Mouse (Mus musculus) embryonic facial prominence, embryonic 14.5 days (tissue): ENCODE measurements around the gene Tcp11l2. TPM values are rescaled to one million over a fixed set of nuclear protein-coding genes. Genes with fewer than 3 reads are reported as not detected.
A peak's percentile ranks its signal among the peaks of the same experiment; 100 is the strongest.

ENCODE experiments used
- ATAC-seq: fragments of 200-750 bp; cut with Nextera tagmentation; 2 replicates; pipeline ENCODE4 v1.8.0; 2017; ENCODE audit warnings: low read depth, moderate number of reproducible peaks, moderate TSS enrichment
- DNase-seq: peaks from one replicate; pipeline ENCODE4 v3.0.0-alpha.2; 2015; ENCODE audit warnings: low spot score
- H3K27ac ChIP-seq: fragments of 300-500 bp; sonication (generic); replicated peaks from 2 replicates; pipeline ENCODE4 v1.5.1; 2014; ENCODE audit warnings: low read depth, mild to moderate bottlenecking, low read length, moderate library complexity
- H3K27me3 ChIP-seq: fragments of 300-500 bp; sonication (generic); replicated peaks from 2 replicates; pipeline ENCODE4 v1.6.1; 2014; ENCODE audit warnings: low read length; ENCODE audit not compliant: control insufficient read depth, insufficient read depth
- H3K36me3 ChIP-seq: fragments of 300-500 bp; sonication (generic); 2 replicates; pipeline ENCODE4 v1.6.1; 2014; ENCODE audit warnings: low read length, mixed read lengths; ENCODE audit not compliant: control insufficient read depth, insufficient read depth
- H3K4me1 ChIP-seq: fragments of 300-500 bp; sonication (generic); 2 replicates; pipeline ENCODE4 v1.6.1; 2014; ENCODE audit warnings: antibody characterized with exemption, low read length; ENCODE audit not compliant: control insufficient read depth, insufficient read depth
- H3K4me2 ChIP-seq: fragments of 300-500 bp; sonication (generic); 2 replicates; pipeline ENCODE4 v1.6.1; 2014; ENCODE audit warnings: low read depth, mild to moderate bottlenecking, low read length, moderate library complexity, mixed read lengths
- H3K4me3 ChIP-seq: fragments of 300-500 bp; sonication (generic); 2 replicates; pipeline ENCODE4 v1.5.1; 2014; ENCODE audit warnings: low read depth, mild to moderate bottlenecking, low read length
- H3K9ac ChIP-seq: fragments of 300-500 bp; sonication (generic); 2 replicates; pipeline ENCODE4 v1.6.1; 2014; ENCODE audit warnings: low read depth, mild to moderate bottlenecking, low read length, moderate library complexity, mixed read lengths
- H3K9me3 ChIP-seq: fragments of 300-500 bp; sonication (generic); 2 replicates; pipeline ENCODE4 v1.6.1; 2016; ENCODE audit warnings: low read length; ENCODE audit not compliant: control insufficient read depth
- WGBS: fragments of 180-500 bp; shearing (Covaris S2); extraction: QIAGEN DNeasy Blood & Tissue Kit; methylation state at CpG from one replicate; pipeline ENCODE4 v1.1.7; 2014; 5-methylcytosine and 5-hydroxymethylcytosine counted together
- polyA plus RNA-seq: library from polyadenylated mRNA; unstranded; fragments of >200 nt; fragmentation: Nextera tagmentation; extraction: Ambion mirVana; gene quantifications from 2 replicates; pipeline ENCODE4 v1.2.1, GENCODE M21; 2014

The Tcp11l2 gene
- polyA plus RNA-seq, 1 experiment from 2014 or later: 20.3 TPM

- Histone ChIP-seq H3K27me3 (no peaks in the 10 kb centered on the region), H3K4me2 (peak within 1 kb of the TSS; percentile 85), H3K4me1 (peaks cover 29% of the 10 kb centered on the region), H3K36me3 (peaks cover 21% of the 10 kb centered on the region), H3K9ac (peak within 1 kb of the TSS; percentile 97), H3K27ac (peak within 1 kb of the TSS; percentile 90), H3K4me3 (peak within 1 kb of the TSS; percentile 97), H3K9me3 (no peaks in the 10 kb centered on the region)
- peak; percentile 93 for ATAC-seq
- peak; percentile 92 for DNase-seq
- WGBS: 0% methylated on average over 2 of the region's 64 CpGs
Observed at GRCm38 (mm10) chr10:84533912-84534671, 42.3 kb upstream of the Tcp11l2 start, which contains the start of gene Ckap4. Ckap4 (minus strand) TSS chr10:84534062.

- 81% methylated on average over 5 of the region's 5 CpGs for WGBS
- H3K9ac ChIP-seq: no peak overlapping the region
- H3K4me2 ChIP-seq: no peak overlapping the region
- no peaks in the 10 kb centered on the region for H3K27me3 ChIP-seq
- no peak overlapping the region for H3K27ac ChIP-seq
- no peak overlapping the region for H3K4me3 ChIP-seq
- H3K4me1 ChIP-seq: peaks cover 22% of the 10 kb centered on the region
- peaks cover 14% of the 10 kb centered on the region for H3K36me3 ChIP-seq
- ATAC-seq: no peak
- DNase-seq: no peak
- no peaks in the 10 kb centered on the region for H3K9me3 ChIP-seq
Observed at GRCm38 (mm10) chr10:84535458-84535857, 41.0 kb upstream of the Tcp11l2 start.

DNA sequence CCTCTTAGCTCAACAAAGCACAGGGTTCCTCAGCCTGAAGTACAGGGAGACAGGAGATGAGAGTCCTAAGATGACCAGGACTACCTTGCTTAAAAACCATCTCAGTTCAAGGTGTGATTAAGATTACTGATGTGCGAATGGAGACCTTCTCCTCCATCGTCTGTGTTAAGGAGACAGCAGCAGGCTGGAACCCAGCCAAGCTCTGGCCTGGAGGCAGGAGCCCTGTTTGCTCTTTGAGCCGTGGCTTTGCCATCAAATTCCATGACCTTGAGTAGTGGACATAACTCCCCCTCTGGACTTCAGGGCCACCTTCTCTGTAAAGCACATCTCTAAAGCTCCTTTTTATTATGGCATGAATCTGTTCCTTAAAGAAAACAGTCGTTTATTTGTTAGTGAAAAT is 40.6 kb upstream of the Tcp11l2 start:
- H3K27me3 ChIP-seq: no peaks in the 10 kb centered on the region
- no peak overlapping the region for H3K27ac ChIP-seq
- no peak overlapping the region for H3K9ac ChIP-seq
- peaks cover 10% of the 10 kb centered on the region for H3K36me3 ChIP-seq
- no peak overlapping the region for H3K4me2 ChIP-seq
- no peaks in the 10 kb centered on the region for H3K9me3 ChIP-seq
- 45% methylated on average over 4 of the region's 4 CpGs for WGBS
- DNase-seq: no peak
- peaks cover 18% of the 10 kb centered on the region for H3K4me1 ChIP-seq
- ATAC-seq: no peak
- no peak overlapping the region for H3K4me3 ChIP-seq

GRCm38 (mm10) chr10:84539651-84540050 is 36.8 kb upstream of the Tcp11l2 start:
- no peak overlapping the region for H3K9ac ChIP-seq
- H3K4me1 ChIP-seq: no peaks in the 10 kb centered on the region
- H3K4me2 ChIP-seq: no peak overlapping the region
- H3K36me3 ChIP-seq: no peaks in the 10 kb centered on the region
- H3K27ac ChIP-seq: no peak overlapping the region
- no peak for DNase-seq
- 87% methylated on average over 6 of the region's 6 CpGs for WGBS
- no peaks in the 10 kb centered on the region for H3K27me3 ChIP-seq
- no peaks in the 10 kb centered on the region for H3K9me3 ChIP-seq
- no peak overlapping the region for H3K4me3 ChIP-seq
- ATAC-seq: no peak

DNA sequence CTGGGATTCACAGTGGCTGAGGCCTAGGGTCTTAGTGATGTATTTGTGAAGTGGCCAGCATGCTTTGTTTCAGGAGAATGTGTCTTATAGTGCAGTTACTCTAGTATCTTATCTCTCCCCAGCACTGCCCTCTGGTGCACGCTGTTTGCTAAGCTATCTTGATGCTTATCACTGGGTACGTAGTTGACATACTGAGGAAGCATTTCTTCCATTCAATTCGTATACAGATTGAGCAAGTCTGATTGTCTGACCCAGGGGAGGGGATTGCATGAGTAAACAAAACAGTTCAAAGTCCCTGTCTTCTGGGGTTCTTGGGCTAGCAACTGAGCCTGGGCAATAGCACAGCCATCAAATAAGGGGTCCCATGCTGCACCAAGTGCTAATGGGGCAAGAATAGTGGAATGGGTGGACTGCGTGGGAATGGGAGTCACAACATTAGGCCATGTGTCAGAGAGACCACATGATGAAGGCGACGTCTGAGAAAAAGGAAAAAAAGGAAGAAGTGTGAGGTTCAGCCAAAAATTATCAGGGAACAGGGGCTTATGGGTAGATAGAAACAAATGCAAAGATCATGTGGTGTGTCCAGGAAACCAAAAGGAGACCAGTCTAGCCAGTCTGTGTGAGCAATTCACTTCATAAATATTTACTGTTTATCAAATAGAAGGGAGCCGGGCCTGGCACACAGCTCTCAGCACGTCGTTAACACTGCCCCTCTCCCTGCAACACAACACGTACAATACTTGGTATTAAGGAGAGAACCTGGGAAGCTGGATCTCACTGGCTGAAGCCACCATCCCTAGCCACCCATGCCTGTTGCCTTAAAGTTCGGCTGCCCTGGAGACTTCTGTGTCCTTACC is 33.4 kb upstream of the Tcp11l2 start:
- Histone ChIP-seq H3K36me3 (no peaks in the 10 kb centered on the region), H3K4me3 (no peak overlapping the region), H3K4me1 (no peaks in the 10 kb centered on the region), H3K27me3 (no peaks in the 10 kb centered on the region), H3K9me3 (no peaks in the 10 kb centered on the region), H3K9ac (no peak overlapping the region), H3K4me2 (no peak overlapping the region), H3K27ac (no peak overlapping the region)
- 79% methylated on average over 11 of the region's 11 CpGs for WGBS
- DNase-seq: no peak
- no peak for ATAC-seq

DNA sequence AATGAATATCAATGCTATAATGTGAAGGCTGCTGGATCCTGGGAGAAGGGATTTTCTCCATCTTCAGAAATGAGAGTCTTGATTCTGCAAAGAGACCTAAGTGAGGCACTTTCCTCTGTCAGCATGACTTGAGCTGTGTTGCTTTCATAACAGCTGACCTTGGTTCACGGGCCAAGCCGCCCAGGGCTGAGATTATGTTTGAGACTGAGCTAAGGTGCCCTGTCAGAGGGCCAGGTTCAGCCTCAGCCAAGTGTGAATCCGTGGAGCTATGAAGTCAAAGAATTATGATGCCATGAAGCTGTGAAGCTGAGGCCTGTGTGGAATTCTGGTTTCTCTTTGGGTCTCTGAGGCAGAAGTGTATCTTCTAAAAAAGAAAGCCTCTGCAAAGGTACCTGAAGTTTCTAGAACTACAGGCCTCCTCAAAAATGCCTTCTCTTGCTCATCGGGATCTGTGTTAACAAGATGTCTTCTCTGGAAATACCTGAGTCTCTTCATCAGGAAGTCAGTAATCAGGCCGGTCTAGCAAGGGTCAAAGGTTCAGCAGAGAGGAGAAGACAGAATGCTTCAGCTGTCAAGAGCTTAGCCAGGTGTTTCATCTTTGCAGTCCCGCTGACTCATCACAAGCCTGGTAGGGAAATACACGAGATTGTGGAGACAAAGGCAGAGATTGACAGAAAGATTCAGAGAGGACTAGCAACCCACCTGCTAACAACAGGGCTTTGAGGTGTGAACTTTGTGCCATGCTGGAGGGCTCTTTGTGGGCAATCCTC is 31.4 kb upstream of the Tcp11l2 start:
- DNase-seq: no peak
- H3K27me3 ChIP-seq: no peaks in the 10 kb centered on the region
- no peak overlapping the region for H3K4me2 ChIP-seq
- H3K9me3 ChIP-seq: no peaks in the 10 kb centered on the region
- no peak for ATAC-seq
- H3K4me1 ChIP-seq: no peaks in the 10 kb centered on the region
- H3K36me3 ChIP-seq: no peaks in the 10 kb centered on the region
- H3K4me3 ChIP-seq: no peak overlapping the region
- H3K27ac ChIP-seq: no peak overlapping the region
- H3K9ac ChIP-seq: no peak overlapping the region
- 49% methylated on average over 7 of the region's 7 CpGs for WGBS

DNA sequence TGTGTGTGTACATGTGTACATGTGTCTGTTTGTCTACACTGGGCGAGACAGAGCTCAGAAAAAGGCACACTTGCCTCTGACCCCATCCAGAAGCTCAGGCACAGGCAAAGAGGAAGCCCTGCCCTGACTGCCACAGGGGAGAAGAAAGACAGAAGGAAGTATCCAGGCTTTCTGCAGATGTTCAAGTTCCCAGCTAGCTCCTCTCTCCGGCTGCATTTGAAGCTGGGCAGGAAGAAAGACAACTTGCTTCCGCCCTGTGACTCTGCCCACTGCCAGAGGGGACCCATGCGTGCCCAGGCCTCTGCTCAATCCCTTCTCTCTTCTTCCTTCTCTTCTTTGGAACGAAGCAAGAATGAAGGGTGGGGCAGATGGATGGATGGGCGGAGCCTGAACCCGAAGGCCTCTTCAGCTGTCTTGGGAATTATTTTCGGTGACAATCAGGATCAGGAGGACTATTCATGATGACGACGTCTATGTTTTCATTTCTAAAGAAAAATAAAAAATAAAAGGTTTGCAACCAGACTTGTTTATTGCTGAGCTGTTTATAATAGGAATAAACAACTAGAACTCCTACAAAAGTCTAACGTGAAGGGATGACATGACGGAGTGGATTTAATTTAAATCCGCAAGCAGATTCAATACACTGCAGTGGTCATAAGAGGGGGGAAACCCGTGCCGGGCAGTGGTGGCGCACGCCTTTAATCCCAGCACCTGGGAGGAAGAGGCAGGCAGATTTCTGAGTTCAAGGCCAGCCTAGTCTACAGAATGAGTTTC is 27.1 kb upstream of the Tcp11l2 start:
- Histone ChIP-seq H3K27ac (no peak overlapping the region), H3K9ac (no peak overlapping the region), H3K9me3 (no peaks in the 10 kb centered on the region), H3K36me3 (no peaks in the 10 kb centered on the region), H3K27me3 (no peaks in the 10 kb centered on the region), H3K4me3 (no peak overlapping the region), H3K4me1 (no peaks in the 10 kb centered on the region), H3K4me2 (no peak overlapping the region)
- WGBS: 81% methylated on average over 17 of the region's 17 CpGs
- DNase-seq (no peak), ATAC-seq (no peak)

GRCm38 (mm10) chr10:84549920-84550293 is 26.5 kb upstream of the Tcp11l2 start:
- H3K9ac ChIP-seq: no peak overlapping the region
- DNase-seq (no peak), ATAC-seq (no peak)
- H3K36me3 ChIP-seq: no peaks in the 10 kb centered on the region
- WGBS: 80% methylated on average over 10 of the region's 10 CpGs
- H3K4me3 ChIP-seq: no peak overlapping the region
- H3K9me3 ChIP-seq: no peaks in the 10 kb centered on the region
- H3K27ac ChIP-seq: no peak overlapping the region
- H3K27me3 ChIP-seq: no peaks in the 10 kb centered on the region
- no peak overlapping the region for H3K4me2 ChIP-seq
- no peaks in the 10 kb centered on the region for H3K4me1 ChIP-seq
